Mouse (Mus musculus) G1E (cell line): ENCODE measurements around the gene Mon1b. TPM values are rescaled to one million over a fixed set of nuclear protein-coding genes. Genes with fewer than 3 reads are reported as not detected.

ENCODE experiments used
- ATAC-seq: 2 replicates; pipeline ENCODE4 v1.8.0; 2016; ENCODE audit warnings: mild to moderate bottlenecking; ENCODE audit not compliant: insufficient number of reproducible peaks, poor library complexity, low FRiP score, severe bottlenecking; ENCODE audit errors: extremely low read depth
- DNase-seq: peaks from one replicate; pipeline ENCODE4 v3.0.0; 2012; ENCODE audit warnings: low spot score
- H3K27me3 ChIP-seq: 2 replicates; pipeline ENCODE4 v1.6.1; 2012; ENCODE audit warnings: mild to moderate bottlenecking, low read length, inconsistent platforms; ENCODE audit not compliant: insufficient read depth
- H3K36me3 ChIP-seq: replicated peaks from 2 replicates; pipeline ENCODE3; 2012; ENCODE audit warnings: mild to moderate bottlenecking, inconsistent platforms
- H3K4me1 ChIP-seq: 2 replicates; pipeline ENCODE4 v1.6.1; 2012; ENCODE audit warnings: low read depth, low read length, inconsistent platforms, mixed read lengths; ENCODE audit not compliant: insufficient read depth
- H3K4me3 ChIP-seq: 2 replicates; pipeline ENCODE4 v1.5.1; 2012; ENCODE audit warnings: low read depth, mild to moderate bottlenecking, inconsistent platforms, low read length, moderate library complexity, mixed read lengths
- H3K9me3 ChIP-seq: replicated peaks from 2 replicates; pipeline ENCODE4 v1.6.1; 2012; ENCODE audit warnings: inconsistent platforms
- CTCF ChIP-seq: IDR thresholded peaks from 2 replicates; pipeline ENCODE4 v1.5.1; 2012; ENCODE audit warnings: low read depth, low read length, inconsistent platforms, mixed read lengths
- GATA1 ChIP-seq: IDR thresholded peaks from 2 replicates; pipeline ENCODE4 v1.6.1; 2012; ENCODE audit warnings: borderline replicate concordance, low read length, inconsistent platforms, mixed read lengths
- GATA2 ChIP-seq: IDR thresholded peaks from 2 replicates; pipeline ENCODE4 v1.6.1; 2012; ENCODE audit warnings: low read depth, low read length, inconsistent platforms, borderline replicate concordance
- POLR2AphosphoS5 ChIP-seq: IDR thresholded peaks from 2 replicates; pipeline ENCODE4 v1.6.1; 2012; ENCODE audit warnings: low read depth, low read length, inconsistent platforms; ENCODE audit not compliant: insufficient replicate concordance
- TAL1 ChIP-seq: conservative IDR thresholded peaks from 2 replicates; pipeline ENCODE4 v1.6.1; 2012; ENCODE audit warnings: low read depth, low read length, inconsistent platforms, mixed read lengths
- polyA plus RNA-seq: library from polyadenylated mRNA; stranded (reverse); fragments of >175 nt; gene quantifications from 2 replicates; pipeline ENCODE4 v1.2.3, GENCODE M21; 2012
- total RNA-seq, 2 experiments: library from RNA; stranded (forward) in 1 of 2; stranded (reverse) in 1 of 2; fragments of 200-1000 nt in 1 of 2; fragments of >200 nt in 1 of 2; fragmentation: Nextera tagmentation in 1 of 2; gene quantifications; 2 replicates each; pipeline ENCODE4 v1.2.3; 2014 to 2017

The Mon1b gene
- total and polyA plus RNA-seq, 3 experiments, result 15.7 to 16.6 (median 16.3) TPM

DNA sequence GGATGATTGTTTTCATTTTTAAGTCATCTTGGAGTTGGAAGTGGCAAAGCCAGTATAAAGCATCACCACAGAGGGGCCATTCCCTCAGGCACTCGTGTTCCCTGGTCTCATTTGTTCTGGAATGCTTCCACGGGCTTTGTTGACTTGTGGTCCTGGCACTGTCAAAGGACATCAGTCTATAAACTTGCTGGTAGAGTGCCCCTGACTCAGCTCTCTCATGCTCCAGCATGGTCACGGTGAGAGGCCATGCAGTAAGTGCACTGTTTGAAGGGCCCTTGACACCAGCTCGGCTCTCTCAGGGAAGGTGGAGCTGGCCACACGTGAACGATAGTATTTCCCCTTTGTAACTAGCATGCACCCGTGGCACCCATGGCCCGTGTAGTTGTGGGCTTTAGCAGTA lies 5.0 kb downstream of the Mon1b start:
- ATAC-seq, result no peak
- no peaks in the 10 kb centered on the region for H3K9me3 ChIP-seq
- no peak for TF ChIP-seq CTCF
- no peak for TF ChIP-seq GATA1
- no peak for TF ChIP-seq TAL1
- no peak for TF ChIP-seq GATA2
- TF ChIP-seq POLR2AphosphoS5, result no peak
- no peaks in the 10 kb centered on the region for H3K27me3 ChIP-seq
- peaks cover 69% of the 10 kb centered on the region for H3K36me3 ChIP-seq
- no peak overlapping the region for H3K4me3 ChIP-seq
- H3K4me1 ChIP-seq, result peaks cover 26% of the 10 kb centered on the region
- no peak for DNase-seq

DNA sequence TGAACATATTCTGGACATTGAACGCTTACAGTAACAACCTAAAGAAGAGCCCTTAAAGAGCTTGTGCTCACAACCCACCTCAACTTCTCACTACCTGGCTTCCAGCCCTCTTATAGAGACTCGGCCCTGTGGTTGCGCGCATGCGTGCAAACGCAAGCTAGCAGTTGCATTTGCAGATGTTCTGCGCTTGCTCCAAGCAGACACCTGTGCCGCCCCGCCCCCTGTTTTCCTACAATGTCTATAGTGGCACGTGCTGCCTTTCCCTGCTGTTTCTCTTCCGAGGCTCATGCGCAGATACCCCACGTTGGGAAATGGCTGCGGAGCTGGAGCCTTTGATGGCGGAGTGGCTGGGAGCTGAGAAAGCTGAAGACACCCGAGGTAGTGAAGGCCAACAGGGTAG lies 7.5 kb downstream of the Mon1b start, which contains the start of gene Syce1l:
Syce1l (plus strand) TSS at position 288 of the 400 bp plus-strand sequence.
- Histone ChIP-seq H3K9me3 (no peaks in the 10 kb centered on the region), H3K36me3 (peaks cover 60% of the 10 kb centered on the region)

GRCm38 (mm10) chr8:113643479-113644210 lies 8.3 kb downstream of the Mon1b start:
- DNase-seq (no peak), ATAC-seq (no peak)
- TF ChIP-seq CTCF (no peak), GATA1 (no peak), TAL1 (no peak), GATA2 (no peak), POLR2AphosphoS5 (no peak)
- Histone ChIP-seq H3K27me3 (no peaks in the 10 kb centered on the region), H3K4me3 (no peak overlapping the region), H3K4me1 (no peaks in the 10 kb centered on the region; the same call in 1 of the 2 replicates), H3K9me3 (no peaks in the 10 kb centered on the region), H3K36me3 (peaks cover 53% of the 10 kb centered on the region)

More for the DNA sequence above, 7.5 kb downstream of the Mon1b start, which contains the start of gene Syce1l:
- Histone ChIP-seq H3K4me3 (no peak within 1 kb of the TSS), H3K4me1 (peaks cover 6% of the 10 kb centered on the region; the same call in 1 of the 2 replicates), H3K27me3 (no peaks in the 10 kb centered on the region)
- DNase-seq, result no peak
- TF ChIP-seq CTCF (no peak), GATA1 (no peak)
- no peak for ATAC-seq

GRCm38 (mm10) chr8:113645220-113645619 lies 9.8 kb downstream of the Mon1b start:
- no peaks in the 10 kb centered on the region for H3K9me3 ChIP-seq

GRCm38 (mm10) chr8:113652450-113652849 lies 17.1 kb downstream of the Mon1b start:
- Histone ChIP-seq H3K27me3 (no peaks in the 10 kb centered on the region), H3K4me3 (no peak overlapping the region), H3K9me3 (peaks cover 20% of the 10 kb centered on the region), H3K36me3 (no peaks in the 10 kb centered on the region), H3K4me1 (no peaks in the 10 kb centered on the region)
- ATAC-seq (no peak), DNase-seq (no peak)
- TF ChIP-seq GATA2 (no peak), CTCF (no peak), TAL1 (no peak), POLR2AphosphoS5 (no peak), GATA1 (no peak)

More at GRCm38 (mm10) chr8:113645220-113645619, 9.8 kb downstream of the Mon1b start:
- H3K36me3 ChIP-seq, result peaks cover 37% of the 10 kb centered on the region
- DNase-seq (no peak), ATAC-seq (no peak)
- no peaks in the 10 kb centered on the region for H3K27me3 ChIP-seq
- H3K4me3 ChIP-seq, result no peak overlapping the region
- TF ChIP-seq GATA1 (no peak), POLR2AphosphoS5 (no peak), GATA2 (no peak), CTCF (no peak), TAL1 (no peak)
- no peaks in the 10 kb centered on the region for H3K4me1 ChIP-seq

GRCm38 (mm10) chr8:113653151-113653550 lies 17.8 kb downstream of the Mon1b start:
- TF ChIP-seq GATA1, result no peak
- TF ChIP-seq POLR2AphosphoS5, result no peak
- TF ChIP-seq GATA2, result no peak
- no peak for TF ChIP-seq TAL1
- no peak for TF ChIP-seq CTCF
- Histone ChIP-seq H3K36me3 (no peaks in the 10 kb centered on the region), H3K4me1 (no peaks in the 10 kb centered on the region), H3K27me3 (no peaks in the 10 kb centered on the region), H3K9me3 (peaks cover 20% of the 10 kb centered on the region), H3K4me3 (no peak overlapping the region)
- no peak for ATAC-seq
- no peak for DNase-seq
